Mouse (Mus musculus) adrenal gland, adult (tissue): ENCODE measurements around the gene Tulp2.

ENCODE experiments used
- DNase-seq, 2 experiments: peaks; one replicate each; pipeline ENCODE4 v3.0.0; 2022 to 2023; ENCODE audit warnings: low spot score in 1 of 2; ENCODE audit not compliant: inconsistent age in 2 of 2

Tulp2 gene

DNA sequence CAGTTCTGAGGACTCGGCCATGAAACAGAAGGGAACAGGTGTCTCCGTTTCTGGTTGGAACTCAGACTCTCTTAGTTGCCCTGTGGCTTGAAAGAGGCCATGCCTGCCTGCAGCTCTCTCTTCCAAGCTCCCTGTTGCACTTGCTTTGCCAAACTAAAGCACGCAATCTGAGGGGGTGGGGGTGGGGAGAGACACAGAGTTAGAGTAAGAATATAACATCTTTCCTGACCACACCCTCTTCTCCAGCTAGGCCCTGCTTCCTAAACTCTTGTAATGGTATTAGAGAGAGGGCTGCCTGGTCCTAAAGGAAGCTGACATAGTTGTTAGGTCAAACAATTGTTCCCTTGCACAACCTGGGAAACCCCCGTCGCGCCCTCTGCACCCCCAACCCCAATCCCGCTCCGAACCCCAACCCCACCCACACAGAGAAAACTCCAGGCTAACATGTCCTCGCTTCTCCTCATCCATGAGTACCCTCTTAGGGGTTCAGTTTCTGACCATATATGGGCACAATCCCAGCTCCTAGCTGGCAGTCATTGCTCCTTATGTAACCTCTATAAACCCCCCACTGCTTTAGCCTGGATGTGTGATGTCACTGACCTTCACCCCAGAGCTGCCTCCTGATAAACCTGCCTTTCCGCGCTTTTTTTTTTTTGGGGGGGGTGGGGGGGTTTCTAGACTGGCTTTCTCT lies 69.3 kb downstream of the Tulp2 start:
- no peak for DNase-seq

DNA sequence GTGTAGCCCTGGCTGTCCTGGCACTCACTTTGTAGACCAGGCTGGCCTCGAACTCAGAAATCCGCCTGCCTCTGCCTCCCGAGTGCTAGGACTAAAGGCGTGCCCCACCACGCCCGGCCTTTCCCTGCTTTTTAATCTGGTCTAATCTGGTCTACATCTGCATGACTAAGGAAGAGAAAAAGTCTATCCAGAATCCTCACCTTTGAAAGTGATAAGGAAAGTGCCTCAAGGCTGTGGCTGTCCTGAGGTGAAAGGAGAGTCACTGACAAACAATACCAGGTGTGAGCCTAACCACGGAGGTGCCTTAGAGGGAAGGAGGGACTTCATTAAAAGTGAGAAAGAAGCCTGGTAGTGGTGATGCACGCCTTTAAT lies 69.8 kb downstream of the Tulp2 start:
- DNase-seq, result no peak

DNA sequence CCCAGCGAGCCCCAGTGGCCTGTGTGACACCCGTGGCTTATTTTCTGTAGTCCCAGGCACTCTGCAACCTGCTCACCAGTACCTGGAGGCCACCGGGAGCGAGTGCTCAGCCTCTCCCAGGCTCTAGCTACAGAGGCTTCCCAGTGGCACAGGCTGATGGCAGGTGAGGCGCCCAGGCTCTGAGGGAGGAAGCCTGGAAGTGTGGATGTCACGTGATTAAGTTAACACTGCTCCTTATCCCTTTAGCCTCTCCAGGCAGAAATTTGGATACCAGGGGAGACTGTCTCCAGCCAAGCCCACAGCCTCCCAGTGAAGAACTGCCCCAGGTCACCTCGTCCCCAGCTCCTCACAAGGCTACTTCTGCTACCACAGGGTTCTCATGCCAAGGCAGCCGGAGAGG lies 71.8 kb downstream of the Tulp2 start:
- DNase-seq, result no peak

DNA sequence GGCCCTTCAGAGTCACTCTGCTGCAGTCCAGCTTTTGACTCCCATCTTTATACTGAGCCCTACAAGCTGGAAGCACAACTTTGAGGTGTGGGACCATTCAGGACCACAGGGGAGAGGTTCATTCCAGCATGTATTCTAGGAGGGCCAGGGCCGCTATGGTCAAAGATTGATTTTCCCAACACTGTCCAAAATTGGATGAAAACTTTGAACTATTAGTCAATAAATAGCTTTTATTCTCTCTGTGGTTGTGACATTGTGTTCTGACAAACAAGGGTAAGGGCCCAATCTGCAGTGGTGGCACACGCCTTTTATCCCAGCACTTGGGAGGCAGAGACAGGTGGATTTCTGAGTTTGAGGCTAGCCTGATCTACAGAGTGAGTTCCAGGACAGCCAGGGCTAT lies 72.3 kb downstream of the Tulp2 start:
- DNase-seq, result no peak

GRCm38 (mm10) chr7:45554744-45555143 lies 73.1 kb downstream of the Tulp2 start, which contains the start of gene Hsd17b14:
Gene Hsd17b14 (plus strand): TSS chr7:45554893.
- DNase-seq, result no peak

DNA sequence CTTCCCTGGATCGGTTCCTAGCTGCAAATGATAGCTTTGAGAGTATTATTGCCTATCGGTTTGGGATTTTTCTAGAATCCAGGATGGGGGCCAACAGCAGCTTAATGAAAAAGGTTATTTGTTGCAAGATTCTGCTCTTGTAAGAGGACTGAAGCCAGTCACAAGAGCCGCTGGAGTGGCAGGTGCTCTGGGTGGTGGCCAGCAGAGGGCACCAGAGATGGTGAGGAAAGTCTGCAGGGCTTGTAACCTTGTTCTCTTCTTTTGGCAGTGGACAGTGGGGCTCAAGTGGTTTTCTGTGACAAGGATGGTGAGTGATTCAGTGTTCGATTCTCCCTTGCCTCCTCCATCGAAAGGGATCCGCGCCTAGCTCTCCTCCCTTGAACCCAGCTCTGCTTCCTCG lies 74.1 kb downstream of the Tulp2 start:
- peak; percentile 82 to 93 for DNase-seq

- no peak for DNase-seq
Measured at GRCm38 (mm10) chr7:45558907-45559306, 77.2 kb downstream of the Tulp2 start.

DNA sequence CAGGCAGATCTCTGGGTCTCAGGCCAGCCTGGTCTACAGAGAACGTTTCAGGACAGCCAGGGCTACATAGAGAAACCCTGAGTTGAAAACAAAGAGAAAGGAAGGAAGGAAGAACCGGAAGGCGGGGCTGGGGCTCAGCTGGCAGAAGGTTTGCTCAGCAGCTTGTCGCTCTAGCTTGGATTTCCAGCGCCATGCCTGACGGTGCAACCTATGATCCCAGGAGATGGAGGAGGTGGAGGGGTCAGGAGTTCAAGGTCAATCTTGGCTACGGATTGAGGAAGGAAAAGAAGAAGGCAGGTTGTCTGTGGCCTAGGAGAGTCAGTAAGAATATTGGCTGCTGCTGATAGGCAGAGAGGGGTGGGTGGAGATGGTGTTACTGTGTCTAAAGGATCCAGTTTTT lies 78.6 kb downstream of the Tulp2 start:
- DNase-seq, result no peak

GRCm38 (mm10) chr7:45560843-45561623 lies 79.4 kb downstream of the Tulp2 start:
- peak; percentile 73 to 93 for DNase-seq

DNA sequence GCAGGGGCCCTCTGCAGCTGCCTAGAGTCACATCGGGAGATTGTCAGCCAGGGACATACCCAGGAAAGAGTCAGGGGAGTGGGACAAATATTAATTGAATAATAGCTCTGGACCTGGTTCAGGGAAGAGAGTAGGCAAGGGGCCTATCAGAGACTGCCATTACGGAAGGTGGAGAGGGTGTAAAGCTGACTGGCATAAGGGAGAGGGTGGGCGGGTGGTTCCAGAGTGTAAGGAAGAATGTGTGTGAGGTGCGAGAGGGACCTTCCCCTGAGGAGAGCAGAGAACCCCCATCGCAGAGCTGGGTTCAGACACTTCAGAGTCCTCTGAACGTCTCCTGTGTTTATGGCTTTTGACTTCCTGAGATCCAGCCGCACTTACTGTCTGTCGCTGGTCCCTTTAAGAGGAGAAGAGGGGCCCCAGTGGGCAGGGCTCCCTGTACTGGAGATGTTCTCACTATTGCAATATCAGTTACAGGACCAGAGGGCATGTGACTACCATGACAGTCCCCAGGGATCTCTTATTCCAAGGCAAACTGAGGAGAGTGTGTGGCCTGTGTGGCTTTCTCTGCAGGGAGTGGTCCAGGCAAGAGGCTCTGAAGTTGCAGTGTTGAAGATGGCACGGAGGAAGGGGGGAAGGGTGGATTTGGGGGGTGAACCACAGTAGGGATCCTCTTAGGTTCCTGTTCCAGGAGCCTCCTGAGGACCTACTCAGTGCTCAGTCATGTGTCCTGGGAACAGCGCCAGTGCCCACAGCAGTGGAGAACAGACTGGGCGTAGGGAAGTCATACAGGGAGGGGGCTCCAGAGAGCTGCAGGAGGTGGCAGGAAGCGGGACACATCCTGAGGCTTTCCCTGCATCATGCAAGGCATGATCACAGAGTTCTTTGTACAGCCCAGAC lies 80.2 kb downstream of the Tulp2 start:
- DNase-seq, result peak in 1 of 2 experiments; percentile 53

DNA sequence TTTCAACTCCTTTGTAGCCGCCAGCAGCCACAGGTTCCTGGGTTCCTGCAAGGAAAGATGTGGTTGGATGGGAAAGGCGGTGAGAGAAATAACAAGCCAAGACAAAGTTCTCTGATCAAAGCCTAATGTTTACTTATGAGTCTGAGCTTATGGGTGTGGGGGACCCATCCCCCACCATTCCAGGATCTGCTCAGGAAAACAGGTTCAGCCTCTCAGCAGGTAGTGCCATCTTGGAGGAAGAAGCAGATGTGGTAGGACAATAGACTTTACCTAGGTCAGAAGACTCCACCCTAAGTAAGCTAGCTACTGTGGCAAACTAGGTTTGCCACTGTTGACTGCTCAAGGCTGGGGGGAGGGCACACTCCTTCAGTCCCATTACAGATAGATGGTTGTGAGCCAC lies 83.1 kb downstream of the Tulp2 start:
- no peak for DNase-seq

- DNase-seq, result no peak
Measured at GRCm38 (mm10) chr7:45565446-45565845, 83.8 kb downstream of the Tulp2 start.

- peak in 1 of 2 experiments; percentile 53 for DNase-seq
Measured at GRCm38 (mm10) chr7:45567112-45567779, 85.6 kb downstream of the Tulp2 start.

- peak; percentile 96 to 97 for DNase-seq
Measured at GRCm38 (mm10) chr7:45567780-45568516, 86.3 kb downstream of the Tulp2 start.

GRCm38 (mm10) chr7:45568601-45569473 lies 87.2 kb downstream of the Tulp2 start:
- DNase-seq, result no peak

- peak; percentile 87 to 92 for DNase-seq
Measured at GRCm38 (mm10) chr7:45570103-45570741, 88.5 kb downstream of the Tulp2 start, which contains the start of gene Bcat2. Gene Bcat2 (plus strand): TSS chr7:45570153.

GRCm38 (mm10) chr7:45571966-45572365 lies 90.3 kb downstream of the Tulp2 start:
- peak in 1 of 2 experiments; percentile 56 for DNase-seq
